Mouse (Mus musculus) ES-CJ7 (cell line): ENCODE data around the gene Nol9.

ENCODE experiments used
- DNase-seq: peaks from one replicate; pipeline ENCODE4 v3.0.0; 2011; ENCODE audit warnings: low read depth, low spot score

Nol9 gene

GRCm38 (mm10) chr4:152038985-152039830, at the start of gene Nol9:
Gene Nol9 (plus strand): TSS chr4:152039321.
- peak; percentile 92 for DNase-seq

GRCm38 (mm10) chr4:151992091-151992490, 47.0 kb upstream of the Nol9 start:
- no peak for DNase-seq

- no peak for DNase-seq
These were observed 46.1 kb upstream of the Nol9 start for GRCm38 (mm10) chr4:151993035-151993434.

GRCm38 (mm10) chr4:151994228-151995171, 44.6 kb upstream of the Nol9 start:
- DNase-seq = no peak

GRCm38 (mm10) chr4:151995371-151996172, 43.5 kb upstream of the Nol9 start:
- no peak for DNase-seq

- peak; percentile 100 for DNase-seq
These were observed 42.8 kb upstream of the Nol9 start, which contains the start of gene Phf13 for GRCm38 (mm10) chr4:151996173-151996950. Gene Phf13 (minus strand): TSS chr4:151996258.

- DNase-seq = no peak
These were observed 42.2 kb upstream of the Nol9 start for GRCm38 (mm10) chr4:151996951-151997222.

GRCm38 (mm10) chr4:151997701-151998100, 41.4 kb upstream of the Nol9 start:
- no peak for DNase-seq

- peak; percentile 78 for DNase-seq
These were observed 39.6 kb upstream of the Nol9 start for GRCm38 (mm10) chr4:151999481-151999880.

GRCm38 (mm10) chr4:152000906-152001305, 38.2 kb upstream of the Nol9 start:
- DNase-seq = no peak

- no peak for DNase-seq
These were observed 37.8 kb upstream of the Nol9 start for GRCm38 (mm10) chr4:152001335-152001734.

- no peak for DNase-seq
These were observed 37.1 kb upstream of the Nol9 start for GRCm38 (mm10) chr4:152002063-152002462.

GRCm38 (mm10) chr4:152006137-152006536, 33.0 kb upstream of the Nol9 start:
- DNase-seq = no peak

- DNase-seq = no peak
These were observed 32.3 kb upstream of the Nol9 start for GRCm38 (mm10) chr4:152006812-152007211.

- no peak for DNase-seq
These were observed 31.5 kb upstream of the Nol9 start for GRCm38 (mm10) chr4:152007481-152008147.

GRCm38 (mm10) chr4:152008148-152008500, 31.0 kb upstream of the Nol9 start:
- DNase-seq = no peak

GRCm38 (mm10) chr4:152008622-152009075, 30.5 kb upstream of the Nol9 start, which contains the start of gene Klhl21:
Gene Klhl21 (plus strand): TSS chr4:152008803.
- DNase-seq = peak; percentile 91

GRCm38 (mm10) chr4:152009076-152010051, 29.8 kb upstream of the Nol9 start:
- no peak for DNase-seq

GRCm38 (mm10) chr4:152010091-152010706, 28.9 kb upstream of the Nol9 start:
- no peak for DNase-seq
